Mouse (Mus musculus): ENCODE measurements around the gene Basp1.

GRCm38 (mm10) chr15:25457421-25457820 is 43.9 kb upstream of the Basp1 start:
- no peak for TF ChIP-seq POLR2A (IDR thresholded peaks at IDR 0.05; ENCODE audit: insufficient read depth, low read length)
- no peak for TF ChIP-seq CTCF (IDR thresholded peaks at IDR 0.05; ENCODE audit: low read depth, low read length)
